Mouse (Mus musculus) CD8-positive naive resting alpha-beta T cell, adult 2 months (primary cell): ENCODE data around the gene Gm10490.

Source experiments
- DNase-seq, 2 experiments: peaks; one replicate each; pipeline ENCODE4 v3.0.0; 2022; ENCODE audit warnings: low read depth in 2 of 2, low spot score in 2 of 2

The Gm10490 gene

GRCm38 (mm10) chrX:7926266-7926665 lies 16.9 kb downstream of the Gm10490 start:
- no peak for DNase-seq

GRCm38 (mm10) chrX:7927116-7927515 lies 17.8 kb downstream of the Gm10490 start:
- DNase-seq = no peak

- no peak for DNase-seq
Observed at GRCm38 (mm10) chrX:7928270-7928790, 19.0 kb downstream of the Gm10490 start, which contains the start of gene Eras. TSS of gene Eras (minus strand) at chrX:7928607.

- DNase-seq = no peak
Observed at GRCm38 (mm10) chrX:7936874-7937273, 27.5 kb downstream of the Gm10490 start.

GRCm38 (mm10) chrX:7937667-7938066 lies 28.3 kb downstream of the Gm10490 start:
- no peak for DNase-seq

- no peak for DNase-seq
Observed at GRCm38 (mm10) chrX:7945618-7946017, 36.3 kb downstream of the Gm10490 start.

- no peak for DNase-seq
Observed at GRCm38 (mm10) chrX:7947108-7947899, 38.0 kb downstream of the Gm10490 start, which contains the start of gene Hdac6. TSS of gene Hdac6 (minus strand) at chrX:7947889.

GRCm38 (mm10) chrX:7947900-7948492 lies 38.7 kb downstream of the Gm10490 start:
- DNase-seq = peak; percentile 78 to 79

- no peak for DNase-seq
Observed at GRCm38 (mm10) chrX:7950091-7950490, 40.7 kb downstream of the Gm10490 start.

- no peak for DNase-seq
Observed at GRCm38 (mm10) chrX:7958868-7959267, 49.5 kb downstream of the Gm10490 start.
